Mouse (Mus musculus): ENCODE results near the gene Vps16.

DNA sequence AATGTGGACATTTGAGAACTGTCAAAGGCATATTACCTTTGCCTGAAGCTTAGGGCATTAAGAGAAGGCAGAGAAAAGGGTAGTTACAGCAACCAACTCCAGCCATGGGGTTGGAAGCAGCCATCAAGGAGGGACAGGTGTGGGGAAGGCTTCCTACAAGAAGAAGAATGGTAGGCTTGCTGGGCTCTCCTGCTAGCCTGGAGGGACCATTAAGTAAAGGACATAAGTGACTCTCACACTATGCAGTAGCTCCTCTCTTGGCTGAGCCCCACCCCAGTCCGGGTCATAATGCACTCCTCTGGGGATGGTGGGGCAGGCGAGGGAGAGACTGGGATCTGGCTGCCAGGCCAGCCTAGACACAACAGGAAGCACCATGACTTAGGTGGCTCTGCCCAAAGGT lies 18.0 kb upstream of the Vps16 start, which contains the start of gene Tmem239:
- TF ChIP-seq POLR2A (IDR thresholded peaks at IDR 0.05; ENCODE audit: low read depth, low read length), result no peak
- no peak for TF ChIP-seq CTCF (IDR thresholded peaks at IDR 0.05; ENCODE audit: extremely low read depth, insufficient read length, insufficient replicate concordance, low read depth, low read length)

All from small intestine, adult 2 months (tissue).